Mouse (Mus musculus) MEL (cell line): ENCODE measurements around the gene Pfdn6.

ENCODE experiments used
- ETS1 ChIP-seq: IDR thresholded peaks from 2 replicates; pipeline ENCODE4 v1.6.1; 2012; ENCODE audit warnings: low read depth, mild to moderate bottlenecking, inconsistent platforms, low read length, improper control_type of control experiment, moderate library complexity
- MAFK ChIP-seq: IDR thresholded peaks from 2 replicates; pipeline ENCODE4 v1.6.1; 2011; ENCODE audit warnings: low read depth, mild to moderate bottlenecking, low read length, improper control_type of control experiment, borderline replicate concordance

DNA sequence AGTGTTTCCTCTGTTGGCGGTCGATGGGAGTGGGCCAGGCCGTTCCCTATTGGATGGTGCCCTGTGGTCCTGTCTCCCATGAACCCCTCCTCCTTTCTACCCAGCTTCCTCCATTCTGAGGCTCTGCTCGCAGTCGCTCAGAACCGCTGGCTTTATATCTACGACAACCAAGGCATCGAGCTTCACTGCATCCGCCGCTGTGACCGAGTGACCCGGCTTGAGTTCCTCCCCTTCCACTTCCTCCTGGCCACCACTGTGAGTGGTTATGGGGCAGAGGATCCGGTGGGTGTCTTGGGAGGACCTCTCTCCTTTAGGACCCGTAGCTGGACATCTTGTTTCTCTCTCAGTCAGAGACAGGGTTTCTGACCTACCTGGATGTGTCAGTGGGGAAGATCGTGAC is 3.3 kb upstream of the Pfdn6 start:
- no peak for TF ChIP-seq MAFK
- no peak for TF ChIP-seq ETS1
